Mouse (Mus musculus) spleen, postnatal 10 days (tissue): Measurements from ENCODE around the gene Pak2.
"Not testable (repeated sequence)": the region's sequence is repeated elsewhere in the genome, so short reads cannot be mapped to it uniquely, and the experiment has no call there.

Experiments
- DNase-seq, 2 experiments: peaks; one replicate each; pipeline ENCODE4 v3.0.0; 2021 to 2022; ENCODE audit warnings: low spot score in 2 of 2

Pak2 gene

DNA sequence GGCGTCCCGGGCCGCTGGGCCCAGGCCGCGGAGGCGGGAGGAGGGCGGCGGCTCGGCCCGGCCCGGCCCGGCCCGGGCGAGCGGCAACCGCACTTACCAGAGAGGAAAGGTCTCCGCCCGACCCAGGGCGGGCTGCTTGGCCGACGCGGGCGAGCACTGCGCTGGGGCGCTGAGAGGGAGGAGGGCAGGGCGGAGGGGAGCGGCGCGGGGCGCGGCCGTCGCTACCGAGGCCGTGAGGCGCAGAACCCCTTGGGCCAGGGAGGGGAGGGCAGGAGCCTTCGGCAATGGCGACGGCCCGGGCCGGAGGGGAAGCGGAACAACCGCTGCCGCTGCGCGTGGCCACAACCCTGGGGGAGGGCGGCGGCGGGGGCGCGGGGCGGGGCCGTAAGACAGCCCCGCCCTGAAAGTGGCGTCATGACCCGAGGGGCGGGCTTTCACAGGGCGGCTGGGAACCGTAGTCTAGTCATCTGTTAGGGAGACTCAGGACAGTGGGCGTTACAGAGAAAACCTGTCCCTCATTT lies at the start of gene Pak2:
TSS of gene Pak2 (minus strand) at position 352 of the 521 bp plus-strand sequence.
- DNase-seq, result peak; percentile 89 to 92

DNA sequence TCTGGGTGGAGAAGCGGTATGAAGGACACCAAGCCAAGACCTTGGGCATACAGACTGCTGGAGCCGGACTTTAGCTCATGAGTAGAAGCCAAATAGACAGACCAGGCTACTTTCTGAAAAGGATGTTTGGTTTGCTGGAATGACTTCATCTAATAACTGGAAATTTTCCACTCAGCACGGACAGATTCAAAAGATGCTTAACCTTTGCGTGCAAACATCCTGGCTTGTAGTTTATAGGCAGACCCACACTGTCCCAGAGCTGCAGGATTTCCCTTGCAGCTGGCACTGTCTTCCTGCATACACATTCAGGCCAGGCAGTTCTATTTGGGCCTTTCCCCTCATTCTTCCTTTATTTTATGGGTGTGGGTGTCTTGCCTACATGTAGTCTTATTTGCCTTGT lies 47.9 kb upstream of the Pak2 start:
- DNase-seq, result no peak

DNA sequence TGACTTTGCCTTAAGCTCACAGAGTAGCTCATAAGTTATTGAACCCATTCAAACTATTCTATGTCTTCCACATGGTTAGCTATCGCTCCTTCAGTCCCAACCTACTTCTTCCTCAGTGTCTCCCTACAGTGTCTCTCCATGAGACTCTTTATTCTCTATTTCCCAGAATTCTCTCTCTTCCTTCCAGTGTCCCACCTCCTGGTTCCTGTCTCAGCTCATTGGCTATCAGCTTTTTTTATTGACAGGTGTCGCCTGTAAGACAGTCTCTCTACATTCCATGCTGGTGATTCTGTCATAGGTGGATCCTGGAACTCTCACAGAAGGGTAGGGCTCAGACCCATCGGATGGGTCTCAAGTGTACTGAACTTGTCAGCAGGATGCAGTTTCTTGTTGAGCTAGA lies 46.2 kb upstream of the Pak2 start:
- DNase-seq, result no peak

DNA sequence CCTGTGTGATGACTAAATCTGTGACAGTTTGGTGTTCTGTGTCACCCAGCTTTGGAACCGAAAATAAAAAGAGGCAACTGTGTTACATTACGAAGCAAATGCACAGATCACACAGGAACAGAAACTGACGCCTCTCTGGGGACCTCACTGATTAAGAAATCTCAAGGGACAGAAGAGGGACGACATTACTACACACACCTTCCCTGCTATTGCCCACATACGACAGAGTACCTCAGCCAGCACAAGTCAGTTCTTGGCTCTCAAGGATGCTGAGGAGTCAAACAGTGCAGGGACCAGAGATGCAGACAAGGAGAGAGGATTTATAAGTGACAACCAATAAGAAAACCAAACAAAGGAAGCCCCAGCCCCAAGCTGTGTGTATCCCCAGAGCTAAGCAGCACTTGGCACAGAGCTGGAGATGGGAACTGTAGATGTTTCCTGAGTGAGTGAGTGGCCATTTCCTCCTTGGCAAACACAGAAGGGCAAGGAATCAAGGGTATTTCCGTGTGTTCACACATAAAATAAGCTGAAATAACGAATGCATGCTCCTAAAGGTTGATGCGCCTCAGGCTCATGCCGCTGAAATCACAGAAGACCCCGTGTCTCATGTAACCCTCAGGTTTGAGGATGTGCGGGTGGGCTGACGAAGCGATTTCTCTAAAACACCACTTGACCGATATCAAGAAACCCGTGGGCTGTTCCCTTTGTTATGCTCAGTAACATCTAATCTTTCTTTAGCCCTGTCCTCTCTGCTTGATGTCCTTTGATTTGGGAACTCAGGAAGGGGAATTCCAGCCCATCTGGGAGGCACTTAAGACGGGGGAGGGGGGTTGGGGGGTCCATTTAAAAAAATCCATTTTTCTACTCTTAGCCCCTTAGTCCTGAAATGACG lies 45.5 kb upstream of the Pak2 start:
- peak in 1 of 2 experiments; percentile 63 for DNase-seq

DNA sequence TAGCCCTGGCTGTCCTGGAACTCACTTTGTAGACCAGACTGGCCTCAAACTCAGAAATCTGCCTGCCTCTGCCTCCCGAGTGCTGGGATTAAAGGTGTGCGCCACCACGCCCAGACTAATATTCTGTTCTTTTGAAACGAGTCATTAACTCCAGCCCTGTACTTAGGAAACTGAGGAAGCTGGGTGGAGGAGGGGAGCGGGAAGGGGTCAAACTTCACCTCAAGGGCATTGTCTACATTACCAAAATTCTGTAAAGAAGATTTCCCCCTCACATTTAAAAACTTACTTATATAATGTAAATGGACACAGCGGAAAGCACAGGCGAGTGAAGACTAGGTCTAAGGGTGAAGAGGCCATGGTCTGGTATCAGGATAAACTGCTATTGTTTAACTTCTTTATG lies 44.9 kb upstream of the Pak2 start:
- no peak for DNase-seq

DNA sequence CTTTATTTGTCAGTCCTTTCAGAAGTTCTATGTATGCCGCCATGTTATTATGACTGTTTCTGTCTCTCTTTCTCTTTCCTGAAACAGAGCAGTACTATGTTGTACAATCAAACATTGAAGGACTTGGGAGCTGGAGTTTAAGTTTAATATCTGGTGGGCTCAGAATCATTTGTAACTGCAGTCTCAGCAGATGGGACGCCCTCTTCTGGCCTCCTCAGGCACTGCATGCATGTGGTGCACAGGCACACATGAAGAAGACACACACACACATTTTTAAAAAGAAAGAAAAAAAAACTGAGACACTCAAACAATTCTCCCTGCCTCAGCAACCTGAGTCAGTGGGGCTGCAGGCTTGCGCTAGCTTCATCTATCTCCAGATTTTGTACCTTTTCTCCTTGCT lies 41.3 kb upstream of the Pak2 start:
- DNase-seq, result no peak

DNA sequence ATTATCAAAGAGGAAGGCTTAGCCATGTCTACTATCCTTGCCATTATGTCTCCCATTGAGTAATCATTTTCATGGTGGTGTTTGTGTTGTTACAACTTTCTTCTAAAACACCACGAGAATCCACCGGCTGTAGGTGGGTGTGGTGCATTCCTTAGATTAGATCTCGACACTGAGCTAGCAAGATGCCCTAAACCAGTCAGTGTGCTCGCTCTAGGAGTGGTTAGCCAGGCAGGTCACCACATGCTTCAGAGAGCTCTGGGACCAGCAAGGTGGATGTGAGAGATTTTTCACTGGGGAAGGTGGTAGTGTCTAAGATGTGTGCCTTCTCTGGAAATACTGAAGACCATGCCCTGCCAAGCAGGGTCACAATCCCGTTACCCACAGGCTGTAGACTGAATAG lies 37.0 kb upstream of the Pak2 start:
- DNase-seq, result no peak

DNA sequence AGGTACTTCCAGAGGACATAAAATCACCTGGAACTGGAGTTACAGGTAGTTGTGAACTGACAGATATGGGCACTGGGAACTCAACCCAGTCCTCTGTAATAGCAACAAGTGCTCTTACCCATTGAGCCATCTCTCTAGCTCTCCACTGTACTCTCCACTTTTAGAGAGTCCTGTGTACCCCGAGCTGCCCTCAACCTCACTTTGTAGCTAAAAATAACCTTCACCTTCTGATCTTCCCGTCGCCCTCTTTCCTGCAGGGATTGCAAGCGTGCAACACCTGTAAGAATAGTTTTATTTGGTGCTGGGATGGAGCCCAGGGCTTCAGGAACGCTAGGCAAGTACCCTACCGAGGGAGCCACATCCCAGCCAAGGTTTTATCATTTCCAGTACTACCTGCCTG lies 36.6 kb upstream of the Pak2 start:
- DNase-seq, result no peak

DNA sequence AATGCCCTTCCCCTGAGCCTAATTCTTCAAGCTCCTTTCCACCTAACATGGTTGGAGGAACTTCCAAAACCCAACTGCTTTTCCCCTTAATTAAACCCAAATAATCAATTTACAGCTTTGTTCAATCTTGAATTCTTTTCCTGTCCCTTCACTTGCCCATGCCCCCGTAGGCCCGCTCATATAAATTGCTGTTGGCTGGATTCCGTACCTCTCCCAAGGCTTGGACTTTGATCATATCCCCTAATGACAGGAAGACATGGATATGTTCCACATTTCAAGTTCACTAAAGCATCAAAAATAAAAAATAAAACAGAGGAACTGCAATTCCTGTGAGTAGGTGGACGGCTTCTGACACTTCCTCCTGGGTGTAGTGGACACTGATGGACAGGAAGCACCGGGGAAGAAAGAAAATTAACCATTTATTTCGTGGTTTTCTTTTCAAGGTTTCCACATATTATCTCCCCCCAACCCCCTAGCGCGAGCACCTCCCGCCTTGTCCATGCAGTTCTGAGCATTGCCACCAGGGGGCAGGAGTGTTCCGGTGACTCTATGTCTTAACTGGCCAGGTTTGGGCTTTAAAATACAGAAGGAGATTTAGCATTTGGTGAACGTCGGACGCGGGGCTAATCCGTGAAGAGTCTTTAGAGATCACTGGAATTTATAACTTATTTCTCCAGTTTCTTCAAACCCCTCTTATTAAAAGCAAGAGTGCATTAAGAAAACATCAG lies 36.0 kb upstream of the Pak2 start:
- peak; percentile 87 to 91 for DNase-seq

DNA sequence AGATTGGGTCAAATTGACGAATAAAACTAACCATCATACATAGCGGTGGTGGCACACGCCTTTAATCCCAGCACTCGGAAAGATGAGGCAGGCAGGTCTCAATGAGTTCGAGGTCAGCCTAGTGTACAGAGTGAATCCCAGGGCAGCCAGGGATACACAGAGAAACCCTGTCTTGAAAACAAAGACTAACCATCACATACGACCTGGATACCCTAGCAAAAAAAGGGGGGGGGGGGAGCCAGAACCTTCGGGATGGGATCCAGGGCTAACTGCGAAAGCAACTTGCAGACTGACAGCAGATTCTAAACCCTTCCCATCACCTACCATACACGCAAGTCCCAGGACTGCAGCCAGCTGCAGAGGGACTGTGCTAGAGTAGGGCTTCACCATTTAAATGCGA lies 35.3 kb upstream of the Pak2 start:
- DNase-seq, result no peak

DNA sequence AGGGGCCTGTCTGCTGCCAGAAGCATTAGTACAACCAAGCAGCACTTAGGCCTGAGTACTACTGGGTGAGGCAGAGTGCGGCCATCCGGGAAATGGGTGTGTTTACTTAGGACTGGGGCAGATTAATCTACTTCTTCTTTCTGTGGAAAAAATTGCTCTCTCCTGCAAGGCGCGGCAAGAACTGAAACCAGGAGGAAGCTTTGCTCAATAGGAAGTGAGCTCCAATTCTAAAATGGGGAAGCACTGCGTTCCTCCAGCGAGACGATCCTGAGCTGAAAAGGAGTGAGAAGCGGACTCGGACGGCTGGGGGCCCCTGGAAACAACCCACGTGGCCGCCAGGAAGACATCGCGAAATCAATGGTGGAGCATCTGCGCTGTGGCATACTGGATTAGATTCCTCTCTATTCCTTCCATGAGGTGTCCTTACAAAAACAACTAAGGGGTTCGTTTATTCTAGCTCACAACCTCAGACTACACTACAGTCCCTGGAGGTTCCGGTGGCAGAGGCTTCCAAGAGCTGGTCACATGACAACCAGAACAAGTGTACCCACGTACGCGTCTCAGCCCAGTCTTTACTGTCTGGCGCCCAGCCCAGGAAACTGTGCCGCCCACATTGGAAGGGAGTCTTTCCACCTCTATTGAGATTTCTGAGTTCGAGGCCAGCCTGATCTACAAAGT lies 34.5 kb upstream of the Pak2 start:
- DNase-seq, result peak in 1 of 2 experiments; percentile 66

DNA sequence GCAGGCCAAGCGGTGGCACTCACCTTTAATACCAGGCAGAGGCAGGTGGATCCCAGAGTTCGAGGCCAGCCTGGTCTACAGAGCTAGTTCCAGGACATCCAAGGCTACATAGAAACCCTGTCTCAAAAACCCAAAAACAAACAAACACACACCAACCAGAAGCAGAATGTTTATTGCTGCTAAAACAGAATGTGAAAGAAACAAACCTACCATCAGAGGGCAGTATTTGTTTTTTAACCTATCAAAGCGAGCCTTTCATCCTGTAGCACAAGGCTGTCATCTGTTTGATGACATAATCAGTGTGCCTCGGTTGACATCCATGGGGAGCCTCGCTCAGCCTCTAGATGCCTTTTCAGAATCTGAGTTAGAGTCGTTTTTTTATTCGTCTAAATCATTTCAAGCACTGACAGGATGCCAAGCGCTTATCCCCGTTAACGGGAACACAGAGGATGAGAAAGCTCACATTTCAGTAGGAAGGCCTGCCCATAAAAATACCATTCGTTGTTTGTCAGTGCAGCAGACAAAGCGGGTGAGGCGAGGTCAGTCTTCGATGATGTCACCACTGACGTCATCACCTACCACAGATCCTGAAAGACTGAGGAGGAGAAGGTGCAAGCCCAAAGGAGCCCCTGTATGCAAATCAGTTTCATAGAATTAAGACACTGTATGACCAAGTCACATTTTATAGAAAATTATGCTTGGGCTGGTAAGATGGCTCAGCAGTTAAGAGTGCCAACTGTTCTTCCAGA lies 32.0 kb upstream of the Pak2 start:
- no peak for DNase-seq

DNA sequence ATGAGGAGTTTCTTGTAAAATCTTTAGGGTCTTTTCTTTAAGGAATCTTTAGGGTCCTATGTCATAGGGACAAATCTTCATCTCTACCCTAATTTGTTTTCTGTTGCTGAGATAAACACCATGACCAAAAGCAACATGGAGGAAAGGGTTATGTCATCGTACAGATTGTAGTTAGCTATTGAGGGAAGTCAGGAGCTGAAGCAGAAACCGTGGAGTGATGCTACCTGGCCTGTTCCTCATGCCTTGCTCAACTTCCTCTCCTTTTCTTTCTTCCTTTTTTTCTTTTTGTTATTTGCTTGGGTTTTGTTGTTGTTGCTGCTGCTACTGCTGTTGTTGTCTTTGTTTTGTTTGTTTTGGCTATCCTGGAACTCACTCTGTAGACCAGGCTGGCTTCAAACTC lies 29.4 kb upstream of the Pak2 start:
- no peak for DNase-seq

DNA sequence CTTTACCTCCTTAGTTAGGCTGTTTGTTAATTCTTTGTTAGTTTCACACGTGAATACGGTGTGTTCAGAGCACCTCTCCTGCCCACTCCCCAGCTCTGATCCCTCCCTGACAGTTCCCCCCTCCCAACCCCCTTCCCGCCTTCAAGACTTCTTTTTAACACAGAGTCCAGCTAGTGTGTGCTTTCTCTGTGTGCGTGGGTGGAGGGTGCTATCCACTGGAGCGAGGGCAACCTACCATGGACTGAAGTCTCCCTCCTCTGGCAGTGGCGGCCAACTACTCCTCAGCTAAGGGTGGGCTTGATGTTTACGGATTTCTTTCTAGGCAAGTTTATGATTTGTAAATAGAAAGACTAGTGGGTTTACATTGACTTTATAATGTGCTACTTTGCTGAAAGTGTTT lies 29.0 kb upstream of the Pak2 start:
- peak in 1 of 2 experiments; percentile 53 for DNase-seq

DNA sequence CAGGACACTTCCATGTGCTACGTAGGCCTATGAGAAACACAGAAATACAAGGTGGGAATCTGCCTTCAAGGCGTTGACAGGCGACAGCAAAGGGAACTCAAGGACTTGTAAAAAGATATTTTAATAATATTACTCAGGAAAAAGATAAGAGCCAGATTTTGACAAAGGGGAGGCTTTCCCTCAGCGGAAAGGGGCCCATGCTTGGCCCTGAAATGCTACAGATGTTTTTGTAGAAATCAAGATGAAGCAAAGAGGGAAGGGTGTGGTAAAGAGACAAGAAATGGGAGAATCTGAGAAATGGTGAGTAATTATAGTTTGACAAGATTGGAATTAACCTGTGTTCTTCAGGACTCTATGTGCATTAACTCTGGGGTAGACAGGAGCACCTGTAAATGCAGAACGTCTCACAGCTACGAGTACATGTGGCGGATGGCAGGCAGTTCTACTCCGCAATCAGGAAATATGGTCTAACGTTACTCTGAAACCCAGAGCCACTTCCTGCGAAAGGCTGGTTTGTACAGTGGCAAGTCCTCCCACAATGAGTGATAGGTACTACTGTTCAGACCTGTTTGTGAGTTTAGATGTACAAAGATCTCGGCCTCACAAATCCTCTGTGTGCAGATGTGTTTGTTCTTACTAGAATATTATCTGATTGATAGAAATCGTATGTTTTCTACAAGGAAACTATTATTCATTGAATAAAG lies 28.4 kb upstream of the Pak2 start:
- DNase-seq, result no peak

DNA sequence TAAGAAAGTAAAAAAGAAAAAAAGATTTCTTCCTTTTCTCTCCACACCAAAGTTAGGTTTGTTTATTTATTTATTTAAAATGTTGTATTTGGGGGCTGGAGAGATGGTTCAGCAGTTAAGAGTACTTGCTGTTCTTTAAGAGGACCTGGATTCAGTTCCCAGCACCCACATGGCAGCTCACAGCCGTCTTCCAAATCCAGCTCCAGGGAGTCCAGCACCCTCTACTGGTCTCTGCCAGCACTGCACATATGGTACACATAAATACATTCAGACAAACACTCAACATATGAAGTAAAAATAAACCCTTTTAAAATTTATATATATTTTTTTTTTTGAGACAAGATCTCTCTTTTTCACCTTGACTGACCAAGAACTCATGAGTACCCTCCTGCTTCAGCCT lies 26.6 kb upstream of the Pak2 start:
- DNase-seq, result no peak

DNA sequence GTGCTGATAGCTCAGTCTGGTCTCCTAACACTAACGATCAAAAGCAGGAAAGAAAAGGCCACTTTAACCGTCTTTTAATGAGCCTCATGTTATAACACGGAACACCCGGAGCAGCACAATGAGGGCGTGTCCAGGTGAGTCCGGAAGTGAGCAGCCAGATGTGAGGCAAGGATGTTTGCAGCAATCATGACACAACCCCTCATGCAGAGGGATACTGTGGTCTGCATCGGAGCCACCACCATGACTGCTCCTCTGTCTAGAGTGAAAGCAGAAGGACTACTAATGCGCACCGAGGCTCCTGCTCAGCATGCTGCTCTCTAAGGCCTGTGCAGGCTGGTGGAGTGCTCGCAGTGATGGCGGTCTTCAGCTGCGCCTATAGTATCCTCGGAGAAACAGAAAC lies 23.2 kb upstream of the Pak2 start:
- no peak for DNase-seq

DNA sequence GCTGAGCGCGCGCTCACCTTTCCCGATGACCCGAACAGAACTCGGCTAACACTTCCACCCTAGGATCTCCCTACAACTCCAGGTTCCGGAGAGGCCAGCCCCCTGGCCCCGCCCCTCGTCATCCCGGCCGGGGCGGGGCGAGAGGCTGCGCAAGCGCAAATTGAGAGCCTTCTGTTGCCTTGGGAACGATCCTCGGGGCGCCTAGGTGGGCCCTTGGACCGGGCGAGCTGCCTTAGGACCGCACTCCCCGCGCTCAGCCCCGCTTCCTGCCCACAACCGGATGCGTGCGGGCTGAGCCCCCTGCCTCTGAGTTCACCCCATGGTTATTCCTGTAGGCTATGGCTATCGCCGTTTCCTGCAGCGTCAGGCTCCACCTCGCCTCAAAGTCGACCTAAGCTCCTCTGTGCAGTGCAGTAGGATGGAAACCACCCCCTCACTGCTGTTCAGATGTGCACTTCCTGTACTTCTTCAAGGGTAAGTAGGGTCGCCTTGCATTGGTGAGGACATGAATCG lies 20.6 kb upstream of the Pak2 start, which contains the start of the genes Pigx and Cep19:
TSS of gene Pigx (minus strand) at position 103 of the 513 bp plus-strand sequence.
TSS of gene Cep19 (plus strand) at position 163 of the 513 bp plus-strand sequence.
- peak; percentile 87 to 88 for DNase-seq

DNA sequence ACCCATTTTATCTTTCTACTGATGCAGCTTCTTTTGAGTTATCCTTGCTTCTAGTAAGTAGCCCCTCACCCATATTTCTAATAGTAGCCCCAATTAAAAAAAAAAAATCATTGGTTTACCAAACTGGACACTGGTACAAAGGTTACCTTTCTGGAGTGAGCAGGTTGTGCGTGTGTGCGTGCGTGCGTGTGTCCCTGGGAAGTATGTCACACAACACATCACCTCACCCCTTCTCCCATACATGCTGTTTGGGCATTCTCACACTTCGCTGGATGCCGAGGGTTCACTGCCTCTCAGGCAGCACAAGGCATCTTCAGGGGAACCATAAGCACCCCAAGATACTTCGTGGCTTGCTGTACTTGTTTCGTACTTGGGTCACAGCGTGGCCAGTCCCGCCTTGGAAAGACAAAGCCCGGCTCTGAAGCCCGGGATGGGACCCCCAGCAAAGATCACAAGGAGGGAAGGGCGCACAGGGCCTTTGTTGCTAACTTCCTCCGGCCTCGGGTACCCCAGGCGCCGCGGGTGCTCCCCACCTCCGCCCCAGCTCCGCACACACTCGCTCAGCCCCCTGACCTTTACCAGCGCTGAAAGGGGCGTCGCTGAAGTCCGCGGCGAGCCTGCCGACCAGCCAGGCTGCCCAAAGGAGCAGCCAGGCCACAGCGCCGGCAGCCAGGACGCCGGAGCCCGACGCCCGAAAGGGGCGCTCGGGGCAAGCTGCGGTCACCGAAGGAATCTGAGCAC lies 19.9 kb upstream of the Pak2 start:
- peak in 1 of 2 experiments; percentile 43 for DNase-seq

DNA sequence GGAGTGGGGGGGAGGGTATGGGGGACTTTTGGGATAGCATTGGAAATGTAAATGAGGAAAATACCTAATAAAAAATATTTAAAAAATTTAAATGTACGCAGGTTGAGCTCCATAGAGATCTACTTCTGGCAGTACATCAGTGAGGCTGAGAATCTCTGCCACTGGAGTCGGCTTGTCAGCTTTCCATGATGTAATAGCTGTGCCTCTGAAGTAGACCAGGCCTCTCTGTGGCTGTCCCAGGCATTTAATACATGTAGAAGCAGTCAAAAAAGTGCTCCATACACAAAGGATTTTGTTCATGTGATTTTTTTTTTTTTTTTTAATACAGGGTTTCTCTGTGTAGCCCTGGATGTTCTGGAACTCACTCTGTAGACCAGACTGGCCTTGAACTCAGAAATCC lies 18.6 kb upstream of the Pak2 start:
- DNase-seq, result not testable (repeated sequence)
